Mouse (Mus musculus): Measurements from ENCODE around the gene Epb42.

DNA sequence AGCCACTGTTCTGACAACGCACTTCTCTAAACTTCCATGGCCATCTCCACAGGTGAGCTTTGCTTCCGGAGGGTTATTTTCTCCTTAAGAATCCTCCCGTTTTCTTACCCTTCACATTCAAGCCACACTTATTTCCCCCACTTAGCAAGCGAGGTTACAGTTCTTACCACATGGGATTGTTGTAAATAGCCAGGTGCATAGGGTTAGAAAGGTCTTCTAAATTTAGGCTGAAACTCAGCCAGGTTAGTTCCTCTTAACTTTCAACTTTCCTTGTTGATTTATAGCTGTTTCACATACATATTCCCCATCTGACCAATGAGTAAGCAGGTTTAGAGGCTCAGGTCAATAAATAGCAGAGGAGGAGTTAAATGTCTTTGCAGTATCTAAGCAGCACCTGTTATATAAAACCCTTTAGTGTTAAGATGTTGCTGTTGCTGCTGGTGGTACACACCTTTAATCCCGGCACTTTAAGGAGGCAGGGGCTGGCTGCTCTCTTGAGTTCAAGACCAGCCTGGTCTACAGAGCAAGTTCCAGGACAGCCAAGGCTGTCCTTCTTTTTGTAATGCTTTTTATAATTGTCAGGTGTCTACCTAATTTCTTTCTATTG is 27.7 kb downstream of the Epb42 start:
- no peak for TF ChIP-seq CTCF (IDR thresholded peaks at IDR 0.05; ENCODE audit: low read depth, low read length)
- no peak for TF ChIP-seq GATA1 (IDR thresholded peaks at IDR 0.05; ENCODE audit: borderline replicate concordance, low read length)
- TF ChIP-seq GATA2 (IDR thresholded peaks at IDR 0.05; ENCODE audit: borderline replicate concordance, low read depth, low read length) = no peak
- no peak for TF ChIP-seq POLR2AphosphoS5 (IDR thresholded peaks at IDR 0.05; ENCODE audit: insufficient replicate concordance, low read depth, low read length)
